Comparison of ENCODE assay signal across 11 mouse cellular contexts in the genomic region with DNA sequence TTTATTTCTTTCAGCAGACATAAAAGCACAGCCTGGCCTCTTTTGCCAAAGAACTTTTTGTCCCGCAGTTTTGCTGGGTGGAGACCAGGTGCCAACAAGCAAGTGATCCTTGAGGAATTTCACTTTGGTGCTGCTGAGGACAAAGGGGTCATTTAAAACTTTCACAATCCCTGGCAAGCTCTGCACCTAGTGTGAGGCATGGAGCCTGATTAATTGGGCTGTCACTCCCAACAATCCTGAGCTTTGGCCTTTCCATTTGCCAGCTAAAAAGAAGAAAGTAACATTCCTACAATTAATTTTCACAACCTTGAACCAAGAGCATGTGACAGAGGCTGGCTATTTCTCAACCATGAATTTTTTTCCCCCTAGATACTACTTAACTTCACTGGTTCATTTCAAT.
DNase-seq lines count a peak whose midpoint lies in the region; ATAC-seq lines count a peak whose summit lies in the region.
"Had no signal": no experiment of that assay in that cellular context is flagged by ENCODE, and none has a peak within 500 bp of the region (broad histone marks: within the 10 kb centered on the region; RNA-seq: fewer than 3 reads in every experiment).

No protein-coding gene starts in this region.

- DNase-seq in gastrocnemius, postnatal 25 days, result peak; percentile 5
- no peak for DNase-seq in gastrocnemius, postnatal 10 days
- peak; percentile 93 for DNase-seq in Muller cell, postnatal 12 days (ENCODE audit: inconsistent ontology term)
- peak; percentile 38 for DNase-seq in embryo, embryonic 10 days (ENCODE audit: low spot score)
- peak; percentile 11 for DNase-seq in kidney, postnatal 10 days
- DNase-seq in retina, postnatal 1 day, result no peak

- no peak overlapping the region for H3K9ac ChIP-seq in intestine, embryonic 16.5 days (ENCODE audit: low read depth, low read length)
- H3K9ac ChIP-seq: embryonic facial prominence, embryonic 12.5 days; neural tube, embryonic 12.5 days had no signal

- no peaks in the 10 kb centered on the region for H3K27me3 ChIP-seq in intestine, embryonic 16.5 days (replicated peaks; ENCODE audit: control insufficient read depth, insufficient read depth, low read length)
- H3K27me3 ChIP-seq: embryonic facial prominence, embryonic 12.5 days; neural tube, embryonic 12.5 days had no signal

- no peak for ATAC-seq in monocyte, adult 5-6 weeks (replicated peaks; ENCODE audit: insufficient number of reproducible peaks, low FRiP score, low TSS enrichment, poor library complexity, severe bottlenecking)
- ATAC-seq in intestine, embryonic 16.5 days, result no peak

- no peaks in the 10 kb centered on the region for H3K4me1 ChIP-seq in intestine, embryonic 16.5 days (ENCODE audit: control insufficient read depth, insufficient read depth, low read length)
- H3K4me1 ChIP-seq: embryonic facial prominence, embryonic 12.5 days; heart, embryonic 10.5 days; neural tube, embryonic 12.5 days had no signal

- no peak overlapping the region for H3K27ac ChIP-seq in intestine, embryonic 16.5 days (ENCODE audit: low read length)
- H3K27ac ChIP-seq: embryonic facial prominence, embryonic 12.5 days; heart, embryonic 10.5 days; neural tube, embryonic 12.5 days had no signal

- no peak overlapping the region for H3K4me2 ChIP-seq in intestine, embryonic 16.5 days (ENCODE audit: low read depth, low read length)
- H3K4me2 ChIP-seq: embryonic facial prominence, embryonic 12.5 days; neural tube, embryonic 12.5 days had no signal

- H3K36me3 ChIP-seq in intestine, embryonic 16.5 days (ENCODE audit: control insufficient read depth, insufficient read depth, low read length), result no peaks in the 10 kb centered on the region
- H3K36me3 ChIP-seq: embryonic facial prominence, embryonic 12.5 days; heart, embryonic 10.5 days; neural tube, embryonic 12.5 days had no signal

- H3K4me3 ChIP-seq in intestine, embryonic 16.5 days (ENCODE audit: low read length), result no peak overlapping the region
- H3K4me3 ChIP-seq: embryonic facial prominence, embryonic 12.5 days; heart, embryonic 10.5 days; neural tube, embryonic 12.5 days had no signal

- WGBS in intestine, embryonic 16.5 days, result 29% methylated on average over 1 of the region's 1 CpGs

- no peaks in the 10 kb centered on the region for H3K9me3 ChIP-seq in intestine, embryonic 16.5 days (ENCODE audit: control insufficient read depth, low read length)
- H3K9me3 ChIP-seq: embryonic facial prominence, embryonic 12.5 days; heart, embryonic 10.5 days; neural tube, embryonic 12.5 days had no signal

Comparison
In these comparisons a context has a peak if more than half of its experiments do, and no peak if none do; other contexts are left out.
1. DNase-seq: peak in gastrocnemius, postnatal 25 days (single experiment), Muller cell, postnatal 12 days (single experiment), embryo, embryonic 10 days (single experiment) and kidney, postnatal 10 days (single experiment); none in gastrocnemius, postnatal 10 days (single experiment) and retina, postnatal 1 day (single experiment).